Mouse (Mus musculus) macrophage (primary cell): ENCODE measurements around the gene Astn2. TPM values are rescaled to one million over a fixed set of nuclear protein-coding genes. Genes with fewer than 3 reads are reported as not detected.

Source experiments
- H3K27ac ChIP-seq: fragments of 350-480 bp; formaldehyde crosslinking; 2 replicates; pipeline ENCODE4 v1.9.0; 2021
- H3K36me3 ChIP-seq: fragments of 350-480 bp; formaldehyde crosslinking; 2 replicates; pipeline ENCODE4 v1.9.0; 2021; ENCODE audit errors: inconsistent target
- H3K4me3 ChIP-seq: fragments of 350-480 bp; formaldehyde crosslinking; 2 replicates; pipeline ENCODE4 v1.9.0; 2021; ENCODE audit errors: inconsistent target
- H3K79me2 ChIP-seq: fragments of 350-480 bp; formaldehyde crosslinking; 2 replicates; pipeline ENCODE4 v1.9.0; 2021; ENCODE audit errors: inconsistent target
- WGBS: methylation state at CpG from one replicate; pipeline ENCODE4 v1.1.7; 2026; ENCODE audit warnings: inconsistent platforms; ENCODE audit not compliant: missing documents; 5-methylcytosine and 5-hydroxymethylcytosine counted together
- polyA plus RNA-seq: library from polyadenylated mRNA; stranded (reverse); fragments of 250-400 nt; gene quantifications from 3 replicates; pipeline ENCODE4 v1.2.4, GENCODE M21; 2018; ENCODE audit warnings: inconsistent platforms

The Astn2 gene
- polyA plus RNA-seq, 1 experiment from 2014 or later, result not detected

GRCm38 (mm10) chr4:65594601-65595369 lies 809.6 kb downstream of the Astn2 start:
- no peaks in the 10 kb centered on the region for H3K36me3 ChIP-seq
- WGBS, result 80% methylated on average over 4 of the region's 5 CpGs
- no peak overlapping the region for H3K4me3 ChIP-seq
- no peak overlapping the region for H3K27ac ChIP-seq
- H3K79me2 ChIP-seq, result no peaks in the 10 kb centered on the region

GRCm38 (mm10) chr4:65589780-65590179 lies 814.6 kb downstream of the Astn2 start:
- H3K27ac ChIP-seq, result no peak overlapping the region
- H3K4me3 ChIP-seq, result no peak overlapping the region
- no peaks in the 10 kb centered on the region for H3K79me2 ChIP-seq
- no peaks in the 10 kb centered on the region for H3K36me3 ChIP-seq

- 80% methylated on average over 5 of the region's 5 CpGs for WGBS
- H3K27ac ChIP-seq, result no peak overlapping the region
- H3K79me2 ChIP-seq, result no peaks in the 10 kb centered on the region
- H3K4me3 ChIP-seq, result no peak overlapping the region
- no peaks in the 10 kb centered on the region for H3K36me3 ChIP-seq
These were observed 817.5 kb downstream of the Astn2 start for GRCm38 (mm10) chr4:65586947-65587346.

DNA sequence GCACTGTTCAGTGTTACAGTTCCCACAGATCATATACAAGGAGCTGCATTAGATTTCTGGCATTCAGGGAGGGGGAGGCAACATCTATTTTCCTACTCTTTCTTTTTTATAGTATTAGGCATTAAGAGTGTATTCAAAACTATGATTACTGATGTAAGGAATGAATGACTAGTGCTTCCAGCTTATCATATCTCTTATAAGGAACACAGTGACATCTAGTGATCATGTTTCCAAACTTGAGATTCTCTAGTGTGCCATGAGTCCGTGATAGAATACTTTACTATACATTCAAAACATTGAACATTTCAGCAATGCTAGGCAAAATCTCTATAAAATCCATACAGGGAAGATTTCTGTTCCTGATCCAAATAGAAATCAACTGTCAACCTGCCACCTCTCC lies 824.2 kb downstream of the Astn2 start:
- no peak overlapping the region for H3K27ac ChIP-seq
- 77% methylated on average over 1 of the region's 1 CpGs for WGBS

GRCm38 (mm10) chr4:65565493-65565892 lies 838.9 kb downstream of the Astn2 start:
- no peak overlapping the region for H3K4me3 ChIP-seq
- no peaks in the 10 kb centered on the region for H3K79me2 ChIP-seq
- H3K36me3 ChIP-seq, result no peaks in the 10 kb centered on the region
- 24% methylated on average over 4 of the region's 4 CpGs for WGBS
- no peak overlapping the region for H3K27ac ChIP-seq

More for the DNA sequence above, 824.2 kb downstream of the Astn2 start:
- H3K79me2 ChIP-seq, result no peaks in the 10 kb centered on the region
- H3K4me3 ChIP-seq, result no peak overlapping the region
- H3K36me3 ChIP-seq, result no peaks in the 10 kb centered on the region

DNA sequence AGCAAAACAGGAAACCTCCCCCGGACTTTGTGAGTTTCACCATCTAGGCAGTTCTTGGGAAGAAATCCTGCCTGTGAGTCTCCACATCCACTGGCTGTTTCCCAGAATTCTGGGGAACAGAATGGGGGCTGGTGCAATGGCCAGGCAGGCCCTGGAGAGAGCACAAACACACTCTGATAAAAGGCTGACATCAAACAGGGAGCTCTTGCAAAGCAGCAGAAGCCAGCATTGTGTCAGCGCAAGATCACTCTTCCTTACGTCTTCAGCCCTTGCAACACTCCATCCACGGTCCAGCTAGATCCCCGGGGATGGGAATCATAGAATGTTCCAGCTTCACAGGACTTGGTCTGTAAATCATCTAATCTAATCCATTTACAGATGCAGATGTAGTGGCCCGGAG lies 855.9 kb downstream of the Astn2 start:
- Histone ChIP-seq H3K36me3 (no peaks in the 10 kb centered on the region), H3K4me3 (no peak overlapping the region), H3K27ac (no peak overlapping the region), H3K79me2 (no peaks in the 10 kb centered on the region)
- 84% methylated on average over 6 of the region's 6 CpGs for WGBS

DNA sequence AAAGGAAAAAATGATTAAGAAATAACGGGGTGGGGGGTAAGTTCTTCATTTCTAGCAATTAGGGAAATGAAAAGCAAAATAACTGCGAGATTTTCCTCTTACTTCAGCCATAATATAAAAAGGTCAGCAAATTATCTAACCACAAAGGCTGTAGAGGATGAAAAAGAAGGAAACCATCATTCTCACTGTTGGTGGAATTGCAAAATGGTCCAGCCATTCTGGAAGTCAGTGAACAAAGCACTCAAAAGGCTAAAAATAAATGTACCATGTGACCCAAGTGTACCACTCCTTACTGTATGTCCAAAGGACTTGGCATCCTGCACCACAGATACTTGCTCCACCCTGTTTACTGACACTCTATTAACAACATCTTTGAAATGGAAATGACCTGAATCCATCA lies 858.8 kb downstream of the Astn2 start:
- H3K27ac ChIP-seq, result no peak overlapping the region
- no peaks in the 10 kb centered on the region for H3K36me3 ChIP-seq
- H3K79me2 ChIP-seq, result no peaks in the 10 kb centered on the region
- no peak overlapping the region for H3K4me3 ChIP-seq
- WGBS, result 24% methylated on average over 2 of the region's 2 CpGs

GRCm38 (mm10) chr4:65532071-65532736 lies 872.2 kb downstream of the Astn2 start:
- Histone ChIP-seq H3K4me3 (no peak overlapping the region), H3K27ac (no peak overlapping the region), H3K36me3 (no peaks in the 10 kb centered on the region), H3K79me2 (no peaks in the 10 kb centered on the region)
- WGBS, result 95% methylated on average over 2 of the region's 2 CpGs

DNA sequence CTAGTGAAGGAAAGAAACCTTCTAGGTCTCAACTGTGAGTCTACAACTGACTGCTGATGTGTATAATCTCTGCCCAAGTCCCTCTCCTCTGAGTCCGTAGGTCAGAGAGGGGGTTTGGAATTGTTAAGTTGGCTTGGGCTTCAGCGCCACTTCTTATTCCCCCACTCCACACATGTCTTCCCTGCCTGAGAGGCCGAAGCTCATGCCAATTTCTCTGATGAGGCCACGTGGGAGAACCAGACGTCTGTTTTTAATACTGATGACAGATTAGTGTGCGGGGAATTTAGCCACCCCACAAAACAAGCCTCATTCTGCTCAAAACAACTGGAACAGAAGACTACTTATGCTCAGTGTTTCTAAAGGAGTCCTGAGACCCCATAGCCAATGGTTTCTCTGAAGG lies 872.8 kb downstream of the Astn2 start:
- Histone ChIP-seq H3K79me2 (no peaks in the 10 kb centered on the region), H3K36me3 (no peaks in the 10 kb centered on the region), H3K27ac (no peak overlapping the region), H3K4me3 (no peak overlapping the region)
- WGBS, result 93% methylated on average over 5 of the region's 6 CpGs

DNA sequence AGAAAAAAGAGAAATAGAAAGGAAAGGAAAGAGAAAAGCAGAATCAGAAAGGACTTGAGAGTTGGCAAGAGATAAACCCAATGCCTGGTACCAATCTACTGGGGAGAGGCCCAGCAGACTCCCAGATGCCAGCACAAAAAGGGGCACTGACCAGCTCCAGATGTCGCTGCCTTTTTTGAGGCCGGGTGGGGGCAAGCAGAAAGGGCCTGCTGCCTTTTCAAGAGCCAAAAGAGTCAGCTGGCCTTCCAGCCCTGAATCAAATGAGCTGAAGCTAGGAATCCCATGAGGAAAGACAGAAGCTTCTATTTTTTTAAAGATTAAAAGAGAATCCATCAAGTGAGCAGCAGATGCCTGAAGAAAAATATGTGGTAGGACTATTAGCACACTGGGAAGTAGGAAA lies 873.5 kb downstream of the Astn2 start:
- Histone ChIP-seq H3K27ac (no peak overlapping the region), H3K36me3 (no peaks in the 10 kb centered on the region), H3K79me2 (no peaks in the 10 kb centered on the region), H3K4me3 (no peak overlapping the region)
- 92% methylated on average over 2 of the region's 2 CpGs for WGBS

GRCm38 (mm10) chr4:65508101-65508500 lies 896.3 kb downstream of the Astn2 start:
- no peaks in the 10 kb centered on the region for H3K36me3 ChIP-seq
- no peak overlapping the region for H3K27ac ChIP-seq
- WGBS, result 86% methylated on average over 2 of the region's 2 CpGs
- no peaks in the 10 kb centered on the region for H3K79me2 ChIP-seq
- no peak overlapping the region for H3K4me3 ChIP-seq

DNA sequence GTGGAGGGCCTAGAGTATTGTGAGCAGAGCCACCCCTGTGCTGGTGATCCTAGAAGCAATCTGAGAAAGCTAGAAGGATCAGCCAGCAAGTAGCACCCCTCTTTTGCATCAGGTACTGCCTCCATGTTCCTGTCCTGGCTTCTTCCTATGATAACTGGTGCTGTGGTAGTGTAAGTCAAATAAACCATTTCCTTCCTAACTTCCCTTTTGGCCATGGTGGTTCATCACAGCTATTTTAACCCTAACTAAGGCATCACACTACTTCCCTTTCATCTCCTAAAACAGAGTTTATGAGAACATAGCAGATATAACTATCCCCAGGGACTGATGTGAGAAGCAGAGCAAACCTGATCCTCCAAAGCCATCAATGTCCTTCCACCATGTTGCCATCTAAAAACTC lies 897.5 kb downstream of the Astn2 start:
- H3K36me3 ChIP-seq, result no peaks in the 10 kb centered on the region
- H3K27ac ChIP-seq, result no peak overlapping the region
- no peaks in the 10 kb centered on the region for H3K79me2 ChIP-seq
- no peak overlapping the region for H3K4me3 ChIP-seq

DNA sequence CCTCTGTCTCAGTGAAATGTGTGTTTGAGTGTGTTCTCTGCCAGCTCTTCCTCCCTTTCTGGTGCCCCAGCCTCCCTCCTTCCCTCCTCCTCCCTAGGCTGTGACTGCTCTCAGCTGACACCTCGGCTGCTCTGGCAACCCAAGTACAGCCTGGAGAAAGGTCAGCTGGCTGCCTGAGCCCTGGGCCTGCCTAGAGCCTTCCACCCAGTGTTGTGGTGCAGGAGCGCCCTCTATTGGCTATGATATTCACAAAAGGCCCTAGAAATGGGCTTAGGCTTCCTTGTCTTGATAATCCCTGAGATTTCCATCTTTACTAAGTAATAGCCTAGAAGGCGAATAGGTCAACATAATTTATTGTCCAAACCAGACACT lies 908.0 kb downstream of the Astn2 start:
- no peak overlapping the region for H3K27ac ChIP-seq
- 5% methylated on average over 3 of the region's 3 CpGs for WGBS
- H3K4me3 ChIP-seq, result no peak overlapping the region
- no peaks in the 10 kb centered on the region for H3K79me2 ChIP-seq
- H3K36me3 ChIP-seq, result no peaks in the 10 kb centered on the region

DNA sequence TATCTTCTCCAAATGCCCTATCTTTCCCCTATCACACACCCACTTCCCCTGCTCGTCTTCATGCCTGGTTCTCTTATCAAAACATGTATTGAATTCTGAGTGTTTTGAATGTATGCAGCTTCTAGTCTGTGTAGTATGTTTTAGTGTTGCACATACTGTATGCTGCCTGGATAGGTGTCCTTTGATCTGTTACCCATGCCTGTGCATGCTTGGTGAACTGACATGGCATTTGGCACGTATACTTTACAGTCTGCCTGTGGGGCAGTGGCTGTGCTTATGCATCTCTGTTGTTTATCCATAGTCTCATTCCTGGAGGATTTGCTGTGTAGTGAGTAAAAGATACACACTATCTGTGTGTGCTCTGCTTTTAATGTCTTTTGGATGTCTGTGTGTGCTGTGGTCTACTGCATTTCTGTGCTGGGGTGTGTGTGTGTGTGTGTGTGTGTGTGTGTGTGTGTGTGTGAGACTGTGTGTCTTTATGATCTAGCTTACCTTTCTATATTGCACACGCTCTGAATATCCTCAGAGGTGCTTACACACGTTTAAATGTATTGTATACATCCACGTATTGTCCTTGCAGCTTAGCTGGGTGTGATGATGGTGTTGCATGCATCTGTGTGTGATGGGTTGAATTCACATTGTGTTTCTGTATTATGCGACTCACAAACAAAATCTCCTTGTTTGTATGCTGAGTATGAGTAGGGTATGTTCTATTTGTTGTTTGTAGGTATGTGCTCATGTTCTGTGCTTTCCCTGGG lies 908.5 kb downstream of the Astn2 start:
- no peak overlapping the region for H3K27ac ChIP-seq
- H3K36me3 ChIP-seq, result no peaks in the 10 kb centered on the region
- H3K79me2 ChIP-seq, result no peaks in the 10 kb centered on the region
- no peak overlapping the region for H3K4me3 ChIP-seq
- WGBS, result 88% methylated on average over 6 of the region's 6 CpGs

DNA sequence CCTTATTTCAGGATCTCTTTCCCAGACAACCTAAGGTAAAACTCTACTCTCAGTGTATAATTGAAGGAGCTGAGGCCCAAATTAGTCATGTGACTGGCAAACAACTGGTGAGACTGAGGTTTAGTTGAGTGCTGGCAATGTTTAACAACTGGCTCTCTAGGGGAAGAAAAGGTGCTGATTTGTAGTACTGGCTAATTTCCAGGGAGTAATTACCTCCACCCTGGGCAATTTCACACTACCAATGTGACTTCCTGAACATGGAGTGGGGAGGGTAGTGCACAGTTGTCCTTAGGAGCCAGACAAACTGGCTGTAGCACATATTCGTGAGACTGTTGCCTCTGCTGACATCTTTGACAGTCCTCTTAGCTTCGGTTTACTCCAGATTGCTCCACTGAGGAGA lies 912.9 kb downstream of the Astn2 start:
- no peak overlapping the region for H3K4me3 ChIP-seq
- 58% methylated on average over 2 of the region's 2 CpGs for WGBS
- no peaks in the 10 kb centered on the region for H3K79me2 ChIP-seq
- no peaks in the 10 kb centered on the region for H3K36me3 ChIP-seq
- no peak overlapping the region for H3K27ac ChIP-seq
